Mouse (Mus musculus) adrenal gland, adult 2 months (tissue): ENCODE data around the gene Pheta1. TPM values are rescaled to one million over a fixed set of nuclear protein-coding genes. Genes with fewer than 3 reads are reported as not detected.
"Not testable (repeated sequence)": the region's sequence is repeated elsewhere in the genome, so short reads cannot be mapped to it uniquely, and the experiment has no call there.

Experiments used
- DNase-seq: peaks from one replicate; pipeline ENCODE4 v3.0.0; 2021
- polyA plus RNA-seq: library from polyadenylated mRNA; depleted of rRNA; stranded (reverse); fragments of >200 nt; gene quantifications from 2 replicates; pipeline ENCODE4 v1.2.3, GENCODE M21; 2012
- total RNA-seq, 2 experiments: library from RNA; stranded (reverse); gene quantifications; 2 replicates each; pipeline ENCODE4 v1.2.3; 2021

The Pheta1 gene
- total and polyA plus RNA-seq, 3 experiments = 5.6 to 24.3 (median 9.2) TPM

DNA sequence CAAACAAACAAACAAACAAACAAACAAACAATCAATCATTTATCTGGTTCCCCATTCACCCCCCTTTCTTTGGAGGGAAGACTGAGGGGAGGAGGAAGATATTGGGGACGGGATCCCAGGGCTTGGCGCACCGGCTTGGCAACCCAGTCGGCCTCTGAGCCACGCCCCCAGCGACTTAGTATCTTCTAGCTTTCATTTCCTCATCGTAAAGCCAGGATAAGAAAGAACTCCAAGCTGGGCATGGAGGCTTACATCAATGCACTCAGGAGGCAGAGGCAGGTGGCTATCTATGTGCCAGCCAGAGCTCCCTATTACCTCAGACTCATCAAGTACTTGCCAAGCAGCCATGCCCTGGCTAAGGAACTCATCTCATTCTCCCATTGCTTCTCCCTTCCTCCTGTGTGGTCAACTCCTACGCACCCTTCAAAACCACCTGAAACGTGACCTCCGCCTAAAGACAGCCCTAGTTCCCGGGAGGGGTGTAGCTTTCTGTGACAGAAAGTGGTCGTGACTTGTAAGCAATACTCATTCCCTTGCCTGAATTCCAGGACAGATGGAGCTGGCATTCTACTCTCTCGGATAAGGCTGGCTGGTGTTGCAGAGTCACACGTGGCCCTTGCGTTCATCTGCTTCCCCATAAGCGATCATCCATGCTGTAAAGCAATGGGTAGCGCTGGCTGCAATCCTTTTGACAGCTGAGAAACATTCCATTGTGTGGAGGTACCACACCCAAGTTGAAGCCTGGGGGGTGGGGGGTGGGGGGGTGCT, 5.5 kb upstream of the Pheta1 start:
- DNase-seq = no peak

DNA sequence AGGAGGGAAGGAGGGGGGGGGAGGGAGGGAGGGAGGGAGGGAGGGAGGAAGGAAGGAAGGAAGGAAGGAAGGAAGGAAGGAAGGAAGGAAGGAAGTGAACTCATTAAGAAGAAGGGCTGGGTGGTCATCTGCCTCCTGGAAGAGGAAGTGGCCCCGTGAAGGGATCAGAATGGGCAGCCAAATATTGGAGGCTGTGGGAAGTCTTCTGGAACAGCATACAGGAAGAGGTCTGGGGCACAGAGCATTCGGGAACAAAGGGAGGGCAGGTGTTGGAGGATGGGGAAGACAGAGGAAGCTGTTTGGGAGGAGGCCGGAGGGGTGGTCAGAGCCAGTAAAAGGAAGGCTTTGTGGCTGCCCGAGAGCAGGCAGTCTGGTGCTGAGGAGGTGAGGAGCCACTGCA, 3.4 kb upstream of the Pheta1 start:
- no peak for DNase-seq

DNA sequence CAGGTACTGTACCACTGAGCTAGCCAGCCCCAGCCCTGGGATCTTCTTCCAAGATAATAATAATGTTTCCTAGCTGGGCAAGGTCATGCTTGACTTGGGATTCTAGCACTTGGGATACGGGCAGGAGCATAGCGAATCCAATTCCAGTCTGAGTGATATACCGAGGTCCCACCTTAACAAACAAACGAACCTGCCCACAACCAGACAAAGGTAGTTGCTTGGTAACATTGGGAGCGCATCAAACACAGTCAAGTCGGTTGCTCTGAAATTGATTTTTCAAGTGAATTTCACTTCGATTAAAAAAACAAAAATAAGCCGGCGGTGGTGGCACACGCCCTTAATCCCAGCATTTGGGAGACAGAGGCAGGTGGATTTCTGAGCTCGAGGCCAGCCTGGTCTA, 2.5 kb upstream of the Pheta1 start:
- no peak for DNase-seq

DNA sequence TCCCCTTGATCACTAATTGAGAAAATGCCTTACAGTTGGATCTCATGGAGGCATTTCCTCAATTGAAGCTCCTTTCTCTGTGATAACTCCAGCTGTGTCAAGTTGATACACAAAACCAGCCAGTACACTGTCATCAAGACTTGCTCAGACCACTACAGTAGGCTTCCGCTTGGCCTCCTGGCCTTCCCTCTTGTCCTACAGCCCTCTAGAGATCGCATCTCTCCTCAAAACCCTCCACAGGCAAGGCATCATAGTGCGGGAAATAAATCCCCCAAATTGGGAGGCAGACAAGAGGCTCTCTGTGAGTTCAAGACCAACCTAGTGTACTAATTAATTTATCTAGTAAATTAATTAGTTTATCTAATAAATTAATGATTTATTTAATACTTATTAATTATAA, 1.5 kb upstream of the Pheta1 start:
- DNase-seq = not testable (repeated sequence)

DNA sequence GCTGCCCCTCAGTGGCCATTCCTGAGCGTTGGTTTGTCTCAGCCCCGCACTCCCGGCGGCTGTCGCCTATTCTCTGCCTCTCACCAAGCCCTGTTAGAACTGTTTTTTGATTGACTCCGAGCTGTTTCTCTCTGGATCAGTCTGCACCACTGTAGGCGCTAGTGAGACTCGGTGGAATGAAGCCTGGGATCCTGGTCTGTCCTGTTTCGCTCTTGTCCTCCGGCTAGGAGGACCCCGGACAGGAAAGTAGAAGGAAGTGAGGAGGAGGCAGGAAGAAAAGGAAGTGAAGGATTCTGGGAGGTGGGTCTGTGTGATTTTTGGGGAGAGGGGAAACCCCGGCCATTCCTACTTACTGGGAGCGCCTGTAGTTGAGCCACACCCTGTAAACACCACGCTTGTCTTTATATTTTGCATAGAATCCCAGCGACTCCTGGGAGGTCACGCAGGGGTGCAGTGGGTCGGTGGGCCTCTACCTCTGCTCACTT, 707 bp upstream of the Pheta1 start:
- DNase-seq = peak; percentile 77

DNA sequence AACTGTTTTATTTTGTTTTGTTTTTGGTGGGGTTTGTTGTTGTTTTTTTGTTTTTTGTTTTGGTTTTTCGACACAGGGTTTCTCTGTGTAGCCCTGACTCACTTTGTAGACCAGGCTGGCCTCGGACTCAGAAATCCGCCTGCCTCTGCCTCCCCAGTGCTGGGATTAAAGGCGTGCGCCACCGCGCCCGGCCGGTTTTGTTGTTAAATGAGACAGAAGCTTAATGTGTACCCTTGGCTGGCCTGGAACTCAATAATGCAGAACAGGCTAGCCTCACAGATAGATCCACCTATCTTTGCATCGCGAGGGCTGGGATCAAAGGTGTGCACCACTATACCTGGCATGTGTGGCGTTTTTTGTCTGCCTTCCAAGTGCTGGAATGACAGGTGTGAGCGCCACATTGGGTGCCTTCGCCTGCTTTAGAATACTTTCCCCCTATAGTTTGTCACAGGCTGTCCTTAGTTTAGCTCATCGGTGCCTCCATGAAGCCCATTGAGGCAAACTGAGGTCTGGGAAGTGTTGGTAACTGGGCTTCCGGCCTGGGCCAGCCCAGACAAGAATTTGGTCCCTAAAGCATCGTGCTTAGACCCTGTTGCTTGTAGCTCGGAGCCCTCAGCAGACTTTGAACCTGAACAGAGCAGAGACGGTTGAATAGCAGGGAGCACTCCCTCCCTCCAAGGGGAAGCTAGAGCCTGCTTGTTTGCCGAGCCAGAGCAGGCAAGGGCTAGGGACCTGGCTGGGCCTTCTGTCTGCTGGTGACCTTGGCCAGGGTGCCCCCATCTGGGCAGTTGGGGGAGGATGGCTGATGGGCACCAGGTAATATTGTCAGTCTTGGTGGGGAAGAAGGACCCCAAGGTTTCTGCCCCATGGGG, 930 bp downstream of the Pheta1 start:
- DNase-seq = no peak

DNA sequence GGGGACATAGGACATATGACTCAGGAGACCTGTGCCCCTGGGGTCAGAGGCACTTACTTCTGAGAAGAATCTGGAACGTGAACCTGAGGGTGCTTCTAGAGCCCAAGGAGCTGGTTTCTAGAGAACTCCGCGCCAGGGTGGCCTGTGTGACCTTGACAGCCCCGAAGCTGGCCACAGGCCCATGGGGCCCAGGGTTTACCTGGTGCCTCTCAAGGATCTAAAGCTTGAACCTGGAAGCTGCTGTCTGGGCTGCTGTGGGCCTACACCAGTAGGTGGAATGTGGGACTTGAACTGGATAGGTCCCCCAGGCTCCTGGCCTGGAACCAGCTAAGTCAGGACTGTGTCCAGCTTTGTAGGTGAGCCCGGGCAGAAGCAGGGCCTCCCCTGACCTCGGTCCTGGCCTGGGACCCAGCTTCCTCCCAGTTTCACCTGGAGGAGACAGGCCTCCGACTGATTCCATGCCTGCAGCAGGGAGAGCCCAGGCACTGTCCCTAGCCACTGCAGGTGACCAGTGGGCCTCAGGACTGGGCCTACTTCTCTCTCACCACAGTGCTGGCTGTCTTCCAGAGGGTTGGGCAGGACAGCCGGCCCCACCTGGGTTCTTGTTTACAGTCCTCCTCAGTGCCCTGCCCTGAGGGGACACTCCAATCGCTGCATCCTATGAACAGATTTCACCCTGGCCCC, 4.7 kb downstream of the Pheta1 start:
- no peak for DNase-seq

DNA sequence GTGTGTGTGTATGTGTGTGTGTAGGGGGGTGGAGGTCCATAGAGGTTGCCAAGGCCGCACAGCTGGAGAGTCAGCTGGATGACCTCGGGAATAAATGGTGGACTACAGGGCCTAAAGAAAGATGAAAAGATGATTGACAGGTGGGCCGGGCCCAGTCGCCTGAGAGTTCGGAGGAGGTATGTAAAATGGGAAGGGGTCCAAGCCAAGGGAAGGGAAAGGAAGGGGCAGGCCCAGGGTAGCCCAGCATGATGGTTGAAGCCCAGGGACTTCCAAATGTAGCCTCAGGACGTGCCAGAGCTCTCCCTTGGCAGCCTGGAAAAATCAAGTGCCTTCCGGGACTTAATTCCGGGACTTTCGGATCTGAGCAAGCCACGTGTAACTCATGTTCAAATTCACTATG, 6.0 kb downstream of the Pheta1 start:
- DNase-seq = no peak

DNA sequence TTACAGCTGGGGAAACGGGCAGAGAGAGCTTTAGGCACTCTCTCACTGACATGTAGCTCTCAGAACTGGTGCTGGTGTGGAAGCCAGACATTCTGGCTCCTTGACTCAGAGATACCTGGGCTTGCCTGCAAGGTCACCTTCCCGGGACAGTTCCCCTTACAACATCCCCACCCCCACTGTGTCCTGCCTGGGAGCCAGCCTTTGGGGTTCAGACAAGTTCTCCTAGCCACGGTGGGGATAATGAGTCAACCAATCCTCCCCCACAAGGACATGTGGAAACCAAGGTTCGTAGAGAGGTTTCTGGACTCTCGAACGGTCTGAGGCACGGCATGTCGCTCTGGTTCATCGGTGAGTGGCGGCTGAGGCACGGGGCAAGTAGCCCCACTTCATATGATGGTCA, 8.0 kb downstream of the Pheta1 start:
- DNase-seq = peak; percentile 57

DNA sequence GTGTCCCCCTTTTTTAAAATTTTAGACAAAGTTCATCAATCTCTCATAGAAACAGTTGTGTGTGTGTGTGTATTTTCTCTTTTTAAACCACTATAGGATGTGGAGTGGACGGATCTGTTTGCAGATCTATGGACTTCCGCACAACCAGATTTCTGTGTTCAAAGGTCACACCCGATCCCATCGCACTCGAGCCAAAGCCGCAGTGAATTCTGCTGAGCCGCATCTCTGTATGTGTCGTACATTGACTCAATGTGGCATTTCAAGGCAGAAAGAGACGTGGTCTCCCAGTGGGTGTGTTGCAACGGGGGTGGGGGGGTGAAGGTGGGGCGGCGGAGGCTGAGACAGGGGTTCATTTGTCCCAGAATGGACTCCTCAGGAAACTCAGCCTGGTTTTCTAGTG, 9.6 kb downstream of the Pheta1 start:
- no peak for DNase-seq

DNA sequence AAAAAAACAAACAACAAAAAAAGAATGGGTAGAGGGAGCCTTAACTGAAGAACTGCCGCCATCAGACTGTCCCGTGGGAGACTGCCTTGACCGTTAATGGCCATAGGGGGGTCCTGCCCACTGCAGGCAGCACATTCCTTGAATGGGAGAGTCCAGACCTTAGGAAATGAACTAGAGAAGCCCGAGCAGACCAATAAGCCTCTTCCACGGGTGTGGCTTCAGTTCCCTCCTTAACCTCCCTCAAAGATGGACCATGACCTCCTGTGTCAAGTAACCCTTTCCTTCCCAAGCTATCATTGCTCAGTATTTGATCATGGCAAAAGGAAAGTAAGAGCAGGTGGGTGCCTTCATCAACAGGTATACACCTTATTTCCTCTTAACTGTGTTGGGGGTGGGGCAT, 13.2 kb downstream of the Pheta1 start:
- DNase-seq = no peak

DNA sequence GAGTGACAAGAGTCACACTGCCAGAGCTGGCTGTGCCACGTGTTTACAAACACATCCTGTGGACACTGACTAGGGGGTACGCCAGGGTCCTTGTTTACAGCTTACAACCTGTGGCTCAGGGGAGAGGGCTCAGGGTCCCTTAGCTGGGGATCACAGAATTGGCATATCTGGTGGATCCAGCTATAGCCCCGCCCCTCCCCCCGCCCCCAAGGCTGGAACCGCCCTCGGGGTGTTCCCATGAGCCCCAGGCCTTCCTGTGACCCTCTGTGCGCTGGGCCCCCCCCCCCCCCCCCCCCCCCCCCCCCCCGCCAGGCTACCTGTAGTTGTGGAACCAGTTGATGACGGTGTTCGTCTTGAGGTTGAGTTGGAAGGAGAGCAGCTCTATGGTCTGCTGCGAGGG, 15.5 kb downstream of the Pheta1 start:
- no peak for DNase-seq

DNA sequence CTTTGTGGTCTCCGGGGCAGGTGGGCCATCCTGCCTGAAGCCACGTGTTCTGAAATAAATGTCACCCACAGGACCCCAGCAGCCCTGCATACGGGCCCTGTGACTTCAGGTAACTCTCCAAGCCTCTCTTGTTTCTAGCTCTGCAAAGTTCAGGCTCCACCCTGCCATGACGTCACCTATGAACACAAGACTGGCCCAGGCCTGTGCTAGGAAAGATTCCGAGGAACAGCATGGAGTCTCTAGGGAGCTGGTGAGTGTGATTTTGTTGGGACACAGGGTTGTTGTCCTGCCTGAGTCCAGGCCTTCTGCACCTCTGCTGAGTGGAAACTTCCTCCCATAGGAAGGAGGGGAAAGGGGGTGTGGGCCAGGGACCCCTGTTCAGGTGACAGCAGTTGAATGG, 19.2 kb downstream of the Pheta1 start:
- DNase-seq = no peak

DNA sequence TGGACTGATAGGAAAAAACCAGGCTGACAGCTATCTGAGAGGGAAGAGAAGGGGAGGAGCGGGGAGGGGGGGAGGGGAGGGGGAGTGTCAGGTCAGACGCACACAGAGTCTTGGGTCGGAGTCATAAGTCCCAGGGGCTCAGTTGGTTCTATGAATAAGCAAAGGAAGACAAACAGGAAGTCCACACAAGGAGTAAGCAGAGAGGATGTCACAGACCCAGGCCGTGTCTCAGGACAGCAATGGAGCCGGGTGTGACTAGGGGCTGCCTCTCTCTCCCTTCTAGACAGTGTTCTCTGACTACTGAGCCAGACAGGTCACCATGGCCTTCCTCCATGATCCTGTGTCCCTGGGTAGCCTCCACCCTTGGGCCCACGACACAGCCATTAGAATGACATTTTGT, 22.0 kb downstream of the Pheta1 start:
- DNase-seq = no peak

DNA sequence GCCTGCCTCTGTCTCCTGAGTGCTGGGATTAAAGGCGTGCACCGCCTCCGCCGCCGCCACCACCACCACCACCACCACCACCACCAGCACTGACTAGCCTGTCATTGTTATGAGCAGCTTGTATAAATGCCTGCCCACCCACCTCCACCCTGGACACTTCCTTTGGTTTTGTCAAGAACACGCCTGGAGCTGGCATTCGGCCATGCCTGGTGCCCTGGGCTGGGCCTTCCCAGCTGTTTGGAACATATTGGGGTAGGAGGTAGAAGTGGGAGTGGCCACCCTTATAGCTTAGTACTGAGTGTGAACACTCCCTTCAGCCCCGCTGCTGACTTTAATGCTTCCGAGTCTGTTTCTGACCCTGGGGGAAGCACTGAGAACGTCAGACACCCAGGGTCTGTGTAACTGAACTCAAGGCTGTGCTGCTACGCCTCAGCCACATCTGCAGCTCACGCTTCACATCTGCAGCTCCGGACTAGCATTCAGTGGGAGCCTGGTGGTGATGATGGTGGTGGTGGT, 22.8 kb downstream of the Pheta1 start:
- DNase-seq = no peak

DNA sequence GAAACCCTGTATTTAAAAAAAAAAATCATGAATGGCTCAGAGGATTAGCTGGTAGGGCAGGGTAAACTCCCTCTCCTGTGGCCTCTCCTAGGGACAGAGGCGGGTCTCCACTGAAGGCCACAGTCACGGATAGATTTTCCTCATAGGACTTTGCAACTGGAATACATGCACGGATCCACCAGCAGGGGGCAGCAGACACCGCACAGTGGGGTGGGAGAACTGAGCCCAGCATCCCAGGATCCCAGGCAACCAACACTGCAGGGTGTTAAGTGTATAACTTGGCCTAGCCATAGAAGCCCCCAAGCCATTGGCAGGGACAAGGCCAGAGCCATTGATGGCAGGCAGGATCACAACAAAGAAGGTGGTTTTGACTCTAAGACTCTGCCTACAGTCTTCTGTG, 23.4 kb downstream of the Pheta1 start:
- DNase-seq = peak; percentile 87

DNA sequence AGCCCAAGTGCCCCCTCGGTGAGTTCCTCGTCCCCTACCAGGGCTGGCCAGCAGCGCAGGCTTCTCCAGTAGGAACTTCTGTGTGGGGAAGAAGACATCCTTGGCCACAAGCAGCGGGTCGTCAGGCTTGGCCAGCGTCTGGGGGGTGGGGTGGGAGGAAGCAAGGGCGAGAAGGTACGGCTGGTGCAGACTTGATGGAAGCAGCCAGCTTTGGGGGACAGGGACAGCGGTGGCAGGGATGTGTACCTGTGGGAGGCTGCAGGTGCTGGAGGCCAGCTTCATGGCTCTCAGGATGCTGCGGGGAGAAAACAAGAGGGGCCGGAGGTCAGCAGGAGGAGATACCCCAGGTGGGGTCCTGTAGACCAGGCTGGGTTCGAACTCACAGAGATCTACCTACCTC, 26.3 kb downstream of the Pheta1 start:
- DNase-seq = no peak

DNA sequence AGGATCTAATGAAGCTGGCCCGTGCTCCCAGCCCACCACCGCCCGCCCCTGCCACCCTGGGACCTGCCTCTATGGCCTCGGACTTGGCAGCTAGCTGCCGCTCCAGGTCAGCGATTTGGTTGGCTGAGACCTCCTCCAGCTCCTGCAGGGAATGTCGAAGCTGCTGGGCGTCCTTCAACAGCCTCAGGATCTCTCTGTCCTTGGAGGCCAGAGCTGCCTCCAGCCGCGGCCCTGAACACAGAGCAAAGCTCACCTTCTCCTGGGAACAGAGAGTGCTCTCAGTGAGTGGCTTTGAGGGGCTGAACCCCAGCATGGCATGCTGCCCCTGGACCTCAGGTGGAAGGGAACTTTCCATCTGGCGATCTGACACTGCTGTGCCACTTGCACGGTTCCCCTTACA, 28.1 kb downstream of the Pheta1 start:
- DNase-seq = peak; percentile 68

DNA sequence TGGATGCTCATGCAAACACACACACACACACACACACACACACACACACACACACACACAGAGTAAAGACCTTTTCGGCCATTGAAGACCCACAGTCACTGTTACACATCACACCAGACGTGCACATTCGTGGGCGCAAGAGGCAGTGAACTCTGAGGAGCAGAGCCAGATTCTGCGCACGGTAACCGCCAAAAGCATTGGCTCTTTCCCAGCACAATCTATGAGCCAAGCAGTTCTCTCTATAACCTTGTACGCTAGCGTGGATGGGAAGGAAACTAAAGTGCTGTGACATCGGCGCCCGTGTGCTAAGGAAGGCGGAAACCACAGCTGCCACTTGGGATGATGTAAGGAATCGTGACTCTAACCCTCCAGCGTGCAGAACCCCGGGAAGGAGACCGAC, 29.9 kb downstream of the Pheta1 start:
- no peak for DNase-seq

DNA sequence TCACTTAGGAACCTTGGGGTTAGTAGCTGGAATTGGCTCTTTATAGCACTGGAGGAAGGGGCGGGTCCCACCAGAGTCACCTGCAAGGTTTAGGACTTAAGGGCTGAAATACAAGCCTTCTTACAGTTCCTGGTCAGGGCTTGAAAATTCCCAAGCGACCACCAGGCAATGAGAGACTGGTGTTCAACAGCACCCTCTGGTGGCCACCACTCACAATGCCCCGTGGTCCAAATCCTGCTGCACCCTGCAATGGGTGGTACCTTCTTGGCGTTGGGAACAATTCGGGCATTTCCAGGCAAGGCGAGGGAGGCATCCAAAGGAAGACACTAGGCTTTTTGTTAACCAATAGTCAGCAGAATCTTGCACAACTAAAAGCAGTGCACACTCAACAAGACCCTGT, 30.4 kb downstream of the Pheta1 start:
- DNase-seq = peak; percentile 50

DNA sequence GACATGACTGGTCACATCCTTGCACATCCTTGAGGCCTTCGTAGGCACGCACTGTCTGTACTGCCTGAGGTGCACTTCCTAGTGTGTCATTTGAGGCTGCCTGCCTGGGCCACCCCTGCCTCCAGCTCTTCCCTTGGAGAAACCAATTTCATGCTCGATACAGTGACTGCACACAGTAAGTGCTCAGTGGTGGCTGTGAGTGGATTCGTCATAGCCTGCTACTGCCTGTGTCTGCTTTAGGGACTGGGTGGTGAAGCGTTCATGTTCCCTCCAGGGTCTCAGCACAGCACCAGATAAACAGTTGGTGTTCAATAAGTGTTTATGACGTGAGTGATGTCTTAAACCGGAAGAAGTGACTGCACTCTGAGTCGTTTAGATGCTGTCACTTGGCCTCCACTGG, 34.6 kb downstream of the Pheta1 start:
- no peak for DNase-seq

DNA sequence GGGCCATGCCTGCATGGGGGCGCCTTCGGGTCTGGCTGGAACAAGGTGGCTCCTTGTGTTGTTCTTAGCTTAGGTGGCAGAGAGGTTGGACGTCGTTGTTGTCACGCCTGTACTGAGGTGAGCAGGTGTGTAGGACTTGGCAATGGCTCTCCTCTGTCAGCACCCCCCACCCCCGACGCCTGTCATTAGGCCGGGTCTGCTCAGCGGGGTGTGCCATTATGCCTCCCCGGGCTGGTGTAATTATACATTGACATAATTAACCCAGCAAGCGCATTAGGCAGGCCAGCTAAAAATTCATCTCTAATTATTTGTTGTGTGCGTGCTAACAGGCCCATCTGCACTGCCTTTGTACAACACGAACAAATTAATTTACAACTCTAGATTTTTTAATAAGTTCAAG, 40.6 kb downstream of the Pheta1 start:
- no peak for DNase-seq
